Mouse (Mus musculus) brain, embryonic 14.5 days (tissue): Measurements from ENCODE around the gene Brip1.

Experiments used
- CTCF ChIP-seq: fragments of 200-500 bp; IDR thresholded peaks from 2 replicates; pipeline ENCODE4 v1.5.1; 2012; ENCODE audit warnings: inconsistent platforms, mild to moderate bottlenecking, moderate library complexity, borderline replicate concordance; ENCODE audit not compliant: insufficient read depth, insufficient read length; ENCODE audit errors: extremely low read depth
- POLR2A ChIP-seq: fragments of 200-500 bp; IDR thresholded peaks from 2 replicates; pipeline ENCODE4 v1.6.1; 2012; ENCODE audit warnings: mild to moderate bottlenecking, inconsistent platforms, borderline replicate concordance; ENCODE audit not compliant: poor library complexity, insufficient read depth, insufficient read length, severe bottlenecking; ENCODE audit errors: extremely low read depth

GRCm38 (mm10) chr11:86117078-86117869 lies 83.7 kb downstream of the Brip1 start:
- TF ChIP-seq CTCF, result no peak
- no peak for TF ChIP-seq POLR2A
